Mouse (Mus musculus) lung, adult 18-20 months (tissue): ENCODE data around the gene Map4k5.
A peak's percentile ranks its signal among the peaks of the same experiment; 100 is the strongest.

Experiments used
- DNase-seq, 2 experiments: peaks; one replicate each; pipeline ENCODE4 v3.0.0; 2022; ENCODE audit warnings: mixed read lengths in 2 of 2

Map4k5 gene

GRCm38 (mm10) chr12:69885170-69885923 is 7.7 kb downstream of the Map4k5 start:
- DNase-seq = no peak

GRCm38 (mm10) chr12:69884053-69884452 is 8.9 kb downstream of the Map4k5 start:
- no peak for DNase-seq

- DNase-seq = no peak
Observed at GRCm38 (mm10) chr12:69881198-69881905, 11.6 kb downstream of the Map4k5 start.

GRCm38 (mm10) chr12:69879739-69880138 is 13.3 kb downstream of the Map4k5 start:
- DNase-seq = no peak

GRCm38 (mm10) chr12:69879172-69879665 is 13.8 kb downstream of the Map4k5 start:
- peak; percentile 34 to 58 for DNase-seq

GRCm38 (mm10) chr12:69877842-69878363 is 15.1 kb downstream of the Map4k5 start:
- no peak for DNase-seq

- no peak for DNase-seq
Observed at GRCm38 (mm10) chr12:69871632-69872031, 21.4 kb downstream of the Map4k5 start.

GRCm38 (mm10) chr12:69867338-69867737 is 25.7 kb downstream of the Map4k5 start:
- no peak for DNase-seq

GRCm38 (mm10) chr12:69864164-69864692 is 28.8 kb downstream of the Map4k5 start:
- no peak for DNase-seq

- peak in 1 of 2 experiments; percentile 15 for DNase-seq
Observed at GRCm38 (mm10) chr12:69863505-69863904, 29.5 kb downstream of the Map4k5 start.

GRCm38 (mm10) chr12:69858847-69859246 is 34.2 kb downstream of the Map4k5 start:
- DNase-seq = no peak

GRCm38 (mm10) chr12:69857597-69857996 is 35.4 kb downstream of the Map4k5 start:
- DNase-seq = no peak

GRCm38 (mm10) chr12:69856398-69856797 is 36.6 kb downstream of the Map4k5 start:
- no peak for DNase-seq

- DNase-seq = no peak
Observed at GRCm38 (mm10) chr12:69855641-69856300, 37.2 kb downstream of the Map4k5 start.

- DNase-seq = no peak
Observed at GRCm38 (mm10) chr12:69853942-69854341, 39.1 kb downstream of the Map4k5 start.

- no peak for DNase-seq
Observed at GRCm38 (mm10) chr12:69853387-69853786, 39.6 kb downstream of the Map4k5 start.

- no peak for DNase-seq
Observed at GRCm38 (mm10) chr12:69852288-69852687, 40.7 kb downstream of the Map4k5 start.

- no peak for DNase-seq
Observed at GRCm38 (mm10) chr12:69848083-69848878, 44.7 kb downstream of the Map4k5 start.

- no peak for DNase-seq
Observed at GRCm38 (mm10) chr12:69846499-69846898, 46.5 kb downstream of the Map4k5 start.

GRCm38 (mm10) chr12:69845722-69846121 is 47.3 kb downstream of the Map4k5 start:
- no peak for DNase-seq

GRCm38 (mm10) chr12:69843531-69844445 is 49.2 kb downstream of the Map4k5 start:
- no peak for DNase-seq
